Mouse (Mus musculus): ENCODE results near the gene Map4k4.

Map4k4 gene

DNA sequence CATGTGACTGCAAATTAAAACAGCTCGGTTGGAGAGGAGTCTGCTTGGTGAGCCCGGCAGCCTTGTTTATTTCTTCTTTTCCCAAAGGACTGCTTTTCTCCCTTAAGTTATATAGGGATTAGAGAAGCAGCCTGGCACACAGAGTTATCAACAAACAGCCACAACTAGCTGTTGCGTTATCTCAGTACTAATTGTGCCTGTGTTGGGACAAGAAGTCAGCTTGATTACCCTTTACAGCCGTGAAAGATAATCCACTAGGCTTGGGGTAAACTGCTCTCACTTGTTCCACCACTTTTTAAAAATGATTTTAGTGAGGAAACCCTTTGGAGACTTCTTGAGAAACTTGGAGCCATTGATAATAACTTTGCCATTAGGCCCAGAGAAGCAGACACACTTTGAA lies 36.9 kb downstream of the Map4k4 start:
- no peak for DNase-seq

DNA sequence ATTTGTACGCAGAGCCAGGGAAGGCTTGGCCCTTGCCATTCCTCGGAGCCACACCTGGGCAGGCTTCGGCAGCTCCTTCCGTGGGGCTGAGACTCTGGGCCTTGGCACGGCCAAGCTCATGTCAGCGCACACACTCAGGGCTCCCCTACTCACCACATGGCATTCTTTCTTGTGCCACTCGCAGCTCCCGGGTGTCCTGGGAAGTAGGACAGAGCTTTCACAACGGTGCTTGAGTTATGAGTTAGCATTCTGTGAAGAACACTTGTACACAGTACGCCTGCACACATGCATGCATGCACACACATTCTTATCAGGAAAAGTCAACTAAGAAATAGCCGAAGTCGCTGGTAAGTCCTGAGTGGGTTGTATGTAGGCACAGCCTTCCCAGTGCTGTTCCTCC lies 38.7 kb downstream of the Map4k4 start:
- DNase-seq, result no peak

DNA sequence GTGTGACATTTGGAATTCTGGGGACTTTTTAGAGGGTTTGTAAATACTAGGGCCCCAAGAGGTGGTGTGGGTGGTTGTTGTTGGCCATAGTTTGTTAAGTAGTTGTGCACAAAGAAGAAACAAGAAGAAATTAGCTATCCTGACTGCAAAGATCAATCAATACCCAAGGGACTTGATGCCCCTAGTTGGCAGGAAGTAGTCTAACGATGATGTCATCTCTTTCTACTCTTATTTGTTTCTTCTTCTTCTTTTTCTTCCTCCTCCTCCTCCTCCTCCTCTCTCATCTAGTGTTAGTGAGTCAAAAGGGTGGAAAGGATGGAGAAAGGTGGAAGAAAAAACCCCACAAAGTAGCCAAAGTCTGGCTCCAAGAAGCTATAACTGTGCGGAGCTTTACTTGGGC lies 39.6 kb downstream of the Map4k4 start:
- no peak for DNase-seq

DNA sequence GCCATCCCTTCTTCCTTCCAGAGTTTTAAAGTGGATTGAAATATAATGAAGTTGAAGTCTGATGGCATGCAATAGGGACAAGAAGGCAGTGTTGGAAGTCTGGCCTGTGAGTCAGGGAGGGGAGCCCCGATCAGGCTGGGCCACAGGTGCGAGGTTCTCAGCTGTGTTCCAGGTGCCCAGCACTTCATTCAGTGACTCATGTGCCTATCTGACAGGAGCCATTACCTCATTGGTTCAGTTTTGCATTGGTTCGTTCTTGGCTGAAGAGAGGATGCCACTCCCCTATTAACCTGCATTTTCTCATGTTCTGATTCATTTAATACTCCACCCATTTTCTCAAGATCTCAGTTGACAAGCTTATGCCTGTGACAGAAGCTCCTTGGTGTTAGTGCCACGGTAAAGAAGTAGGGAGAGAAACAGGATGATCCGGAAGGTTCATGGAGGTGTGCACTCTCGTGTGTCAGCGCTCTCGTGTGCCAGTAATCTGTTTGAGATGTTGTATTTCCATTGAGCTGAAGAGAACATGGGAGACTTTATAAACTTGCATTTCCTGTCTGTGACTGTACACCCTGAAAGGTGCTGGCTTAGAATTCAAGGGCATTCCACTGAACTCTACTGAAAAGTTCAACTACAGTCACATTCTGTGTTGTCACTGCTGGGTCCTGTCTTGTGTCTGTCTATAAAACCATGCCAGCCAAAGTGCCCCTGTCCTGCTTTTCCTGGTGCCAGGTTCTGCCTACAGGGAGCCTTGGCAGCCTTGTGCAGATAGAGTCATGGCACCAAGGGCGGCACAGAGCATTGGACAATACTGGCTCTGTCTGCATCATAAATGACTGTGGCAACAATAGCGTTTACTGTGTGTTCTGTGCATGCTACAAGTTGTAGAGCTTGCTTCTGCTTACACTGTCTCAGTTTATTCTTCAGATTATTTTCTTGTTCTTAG lies 40.8 kb downstream of the Map4k4 start:
- no peak for DNase-seq

DNA sequence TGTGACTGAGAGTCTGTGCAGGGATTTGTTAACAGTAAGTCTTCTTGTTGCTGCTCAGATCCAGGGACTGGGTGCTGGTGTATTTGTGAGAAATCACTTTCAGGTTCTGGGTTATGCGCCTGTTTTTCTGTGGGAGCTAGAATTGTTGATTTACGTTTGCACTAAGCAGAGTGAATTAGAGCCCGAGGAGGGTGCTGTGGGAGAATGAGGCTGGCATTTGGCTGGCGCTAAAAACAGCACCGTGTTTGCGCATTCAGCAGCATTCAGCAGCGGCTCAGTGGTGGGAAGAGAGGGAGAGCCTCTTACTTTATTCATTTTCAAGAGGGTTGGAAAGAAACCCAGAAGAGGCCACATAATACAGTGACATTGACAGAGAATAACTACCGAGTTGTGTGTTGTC lies 42.2 kb downstream of the Map4k4 start:
- DNase-seq, result no peak

DNA sequence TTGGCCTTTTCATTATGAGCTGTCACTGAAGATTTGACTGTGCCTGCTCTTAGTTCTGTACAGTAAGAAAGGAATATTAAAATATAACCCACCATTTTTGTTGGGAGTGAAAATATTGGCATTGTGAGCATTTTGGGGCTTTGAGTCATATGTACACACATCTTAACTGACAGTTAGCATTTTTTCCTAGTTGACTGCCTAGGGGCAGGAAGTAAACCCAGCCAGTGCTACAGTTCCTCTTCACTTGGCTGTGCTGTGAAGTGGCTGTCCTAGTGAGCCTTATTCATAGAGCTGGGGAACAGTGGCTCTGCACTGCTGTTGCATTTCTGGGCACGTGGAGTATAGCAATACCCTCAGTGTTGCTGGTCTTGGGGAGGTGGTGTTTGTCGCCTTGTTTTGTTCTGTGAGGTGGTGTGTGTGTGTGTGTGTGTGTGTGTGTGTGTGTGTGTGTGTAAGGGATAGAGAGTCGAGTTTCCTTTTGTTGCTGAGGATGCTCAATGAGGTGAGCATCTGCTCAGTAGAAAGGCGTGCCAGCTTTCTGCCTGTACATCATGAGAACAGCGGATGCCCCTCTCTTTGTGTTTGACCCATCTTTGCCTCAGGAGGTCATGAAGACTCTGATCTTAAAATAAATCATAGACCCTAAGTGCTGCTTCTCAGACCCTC lies 43.7 kb downstream of the Map4k4 start:
- no peak for DNase-seq

DNA sequence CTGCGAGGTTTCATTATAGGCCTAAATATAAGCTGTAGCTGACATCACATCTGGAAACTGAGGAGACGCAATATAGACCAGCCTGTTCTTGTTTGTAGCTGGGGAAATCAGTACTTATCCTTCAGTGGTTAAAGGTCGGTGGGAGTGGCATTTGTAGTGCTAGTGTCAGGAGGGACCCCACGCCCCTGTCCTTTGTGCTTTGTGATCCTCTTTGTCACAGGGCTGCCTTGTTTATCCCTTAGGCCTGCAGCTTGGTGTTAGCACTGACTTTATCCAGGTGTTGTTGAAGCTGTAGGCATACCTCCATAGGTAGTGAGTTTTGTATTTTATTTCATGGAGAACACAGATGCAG lies 44.2 kb downstream of the Map4k4 start:
- DNase-seq, result no peak

DNA sequence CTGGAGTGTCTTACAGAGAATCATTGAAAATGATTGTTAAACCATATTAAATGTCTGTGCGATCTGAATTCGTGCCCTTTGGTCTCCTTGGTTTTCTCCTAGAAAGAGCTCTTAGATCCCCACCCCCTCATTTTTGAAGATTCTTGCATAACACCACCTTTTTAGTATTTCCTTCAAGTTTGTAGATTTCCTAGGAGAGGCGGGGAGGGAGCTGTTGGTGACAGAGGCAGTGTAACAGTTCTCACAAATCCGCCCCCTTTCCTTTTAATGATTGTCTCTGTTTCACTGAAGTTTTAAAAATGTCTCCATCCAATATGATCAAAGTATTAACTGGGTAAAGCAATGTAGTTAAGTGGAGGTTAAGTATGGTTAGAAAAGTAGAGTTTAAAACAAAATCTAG lies 45.7 kb downstream of the Map4k4 start:
- DNase-seq, result no peak

DNA sequence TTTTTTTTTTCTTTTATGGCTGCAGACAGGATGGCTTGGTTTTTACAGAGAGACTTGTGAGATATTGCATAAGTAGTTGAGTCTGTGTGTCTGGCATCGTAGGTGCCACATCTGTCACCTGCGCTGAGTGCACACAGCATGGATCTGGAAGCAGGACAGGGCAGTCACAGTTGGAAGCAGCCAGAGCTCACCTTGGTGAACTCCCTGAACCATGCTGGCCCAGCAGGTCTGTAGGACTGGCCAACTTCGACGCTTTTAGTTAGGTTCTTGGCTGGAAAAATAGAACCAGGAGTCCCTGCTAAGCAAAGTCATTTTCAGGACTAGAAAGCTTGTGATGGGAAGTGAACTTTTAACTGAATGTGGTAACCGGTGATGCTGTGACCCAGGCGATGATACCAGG lies 46.5 kb downstream of the Map4k4 start:
- no peak for DNase-seq

DNA sequence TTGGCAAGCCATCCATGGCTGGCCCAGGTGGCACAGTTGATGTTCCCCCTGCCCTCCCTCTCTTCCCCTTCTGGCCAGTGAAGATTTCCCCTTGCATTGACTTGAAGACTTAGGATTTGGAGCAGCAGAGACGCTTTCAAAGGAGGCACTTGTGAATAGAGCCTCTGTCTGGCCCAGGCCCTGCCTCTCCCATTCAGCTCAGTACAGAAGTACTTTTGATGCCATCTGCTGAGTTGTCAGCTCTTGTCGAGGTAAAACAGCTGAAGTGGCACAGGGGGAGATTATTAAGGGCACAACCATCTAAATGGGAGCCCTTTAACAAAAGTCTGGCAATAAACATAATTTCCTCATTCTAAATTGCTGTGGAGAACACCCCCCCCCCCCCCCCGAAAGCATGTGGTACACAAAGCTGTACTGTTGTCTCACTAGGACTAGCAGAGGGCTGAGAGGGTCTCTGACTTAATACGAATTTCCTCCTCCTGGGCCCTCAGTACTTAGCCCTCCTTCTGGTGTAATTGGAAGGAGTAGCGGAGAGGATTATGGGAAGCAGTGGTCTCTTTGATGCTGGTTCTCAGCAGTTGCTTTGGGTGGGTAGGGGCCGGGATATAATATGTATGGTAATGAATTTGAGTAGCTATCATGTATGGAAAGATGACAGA lies 47.1 kb downstream of the Map4k4 start:
- no peak for DNase-seq

DNA sequence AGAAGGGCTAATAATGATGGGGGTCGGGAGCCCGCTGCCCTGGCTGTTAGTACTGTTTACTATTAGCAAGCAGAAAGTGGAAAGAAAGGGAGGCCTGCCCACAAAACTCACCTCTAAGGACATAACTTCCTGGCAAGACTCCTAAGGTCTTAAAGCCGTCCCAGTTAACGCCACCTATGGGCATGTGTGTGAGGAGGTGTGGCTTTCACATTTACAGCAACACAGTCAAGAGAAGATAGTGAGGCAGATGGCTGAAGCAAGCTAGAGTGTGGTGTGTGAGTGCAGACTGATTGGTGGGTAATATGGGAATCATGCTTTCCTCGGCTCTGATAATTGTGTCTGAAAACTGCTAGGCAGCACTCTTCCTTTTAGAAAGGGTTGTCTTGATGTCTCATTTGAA lies 48.5 kb downstream of the Map4k4 start:
- no peak for DNase-seq

DNA sequence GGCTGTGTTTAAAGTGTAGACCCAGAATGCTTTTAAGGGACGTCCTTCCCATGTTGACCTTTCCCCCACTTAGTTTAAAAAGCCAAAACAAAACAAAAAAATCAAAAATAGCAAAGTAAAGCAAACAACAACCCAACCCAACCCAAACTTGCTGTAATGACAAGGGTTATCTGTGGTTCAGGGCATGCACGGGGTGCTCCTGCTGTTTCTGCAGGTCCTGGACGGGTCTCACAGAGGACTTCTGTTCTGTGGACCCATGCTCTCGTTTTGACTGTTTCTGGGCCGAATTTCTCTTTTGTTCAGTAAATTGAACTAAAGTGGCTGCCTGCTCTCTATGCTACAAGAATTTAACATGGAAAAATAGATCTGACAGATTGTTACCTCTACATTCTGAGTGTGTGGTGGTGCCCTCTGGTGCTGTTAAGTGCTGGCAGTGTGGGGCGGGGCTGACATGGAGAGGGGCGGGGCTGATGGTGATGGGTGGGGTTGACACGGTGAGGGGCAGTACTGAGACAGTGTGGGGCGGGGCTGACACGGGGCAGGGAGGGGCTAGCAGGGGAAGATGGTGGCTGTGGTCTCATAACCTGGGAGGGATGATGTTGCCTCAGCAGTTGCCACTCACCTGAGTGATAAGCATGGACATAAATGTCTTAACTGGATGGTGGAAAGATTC lies 49.2 kb downstream of the Map4k4 start:
- DNase-seq, result peak in 1 of 2 experiments; percentile 61

DNA sequence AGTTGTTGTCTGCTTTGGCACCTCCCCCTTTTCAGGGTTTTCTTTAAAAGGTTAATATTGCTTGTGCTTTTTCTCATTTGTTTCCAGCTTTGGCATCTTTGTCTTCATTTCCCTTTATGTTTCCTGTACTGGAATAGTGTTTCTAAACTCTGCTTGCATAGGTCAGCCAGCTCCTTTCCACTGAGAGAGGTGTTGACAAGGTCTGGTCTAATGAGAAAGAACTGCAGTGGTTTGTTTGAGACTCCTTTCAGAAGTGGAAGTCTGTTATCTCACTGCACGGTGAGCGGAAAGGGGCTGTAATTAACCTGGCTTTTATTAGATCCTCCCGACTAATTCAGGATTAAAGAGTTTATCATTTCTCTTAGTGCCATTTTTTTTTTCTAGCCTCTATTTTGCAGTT lies 49.9 kb downstream of the Map4k4 start:
- DNase-seq, result no peak

DNA sequence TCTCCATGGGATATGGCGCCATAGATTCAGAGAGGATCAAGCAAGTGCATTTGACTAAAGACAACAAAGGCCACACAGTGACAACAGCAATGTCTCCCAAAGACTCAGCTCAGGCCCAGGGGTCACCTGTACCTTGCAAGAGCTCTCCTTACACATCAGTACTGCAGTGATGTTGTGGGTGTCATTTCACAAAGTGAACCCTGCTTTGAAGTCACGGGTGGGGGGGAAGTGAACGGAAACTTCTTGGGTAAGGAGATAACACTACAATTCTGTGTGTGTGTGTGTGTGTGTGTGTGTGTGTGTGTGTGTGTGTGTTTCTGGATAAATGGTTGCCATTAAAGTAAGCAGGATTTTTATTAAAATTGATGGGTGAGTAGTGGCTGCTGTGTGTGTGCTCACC lies 53.9 kb downstream of the Map4k4 start:
- DNase-seq, result no peak

DNA sequence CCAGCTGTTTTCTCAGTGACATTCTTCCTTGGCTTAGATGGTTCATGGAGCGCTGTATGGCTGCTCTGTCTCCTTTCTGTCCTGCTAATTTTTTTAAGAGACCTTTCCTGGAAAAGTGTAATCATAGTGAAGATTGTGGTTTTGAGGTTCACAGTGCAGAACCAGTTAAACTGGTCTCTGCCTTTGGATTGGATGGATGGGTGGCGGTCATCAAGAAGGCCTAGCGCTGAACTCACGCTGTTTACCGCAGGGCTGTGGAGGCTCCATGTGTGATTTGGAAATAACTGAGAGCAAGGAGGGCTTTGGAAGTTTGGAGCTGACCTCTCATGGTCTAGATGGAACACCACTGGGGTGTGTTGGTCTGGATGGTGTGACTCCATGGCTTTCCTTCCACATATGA lies 56.0 kb downstream of the Map4k4 start:
- no peak for DNase-seq

DNA sequence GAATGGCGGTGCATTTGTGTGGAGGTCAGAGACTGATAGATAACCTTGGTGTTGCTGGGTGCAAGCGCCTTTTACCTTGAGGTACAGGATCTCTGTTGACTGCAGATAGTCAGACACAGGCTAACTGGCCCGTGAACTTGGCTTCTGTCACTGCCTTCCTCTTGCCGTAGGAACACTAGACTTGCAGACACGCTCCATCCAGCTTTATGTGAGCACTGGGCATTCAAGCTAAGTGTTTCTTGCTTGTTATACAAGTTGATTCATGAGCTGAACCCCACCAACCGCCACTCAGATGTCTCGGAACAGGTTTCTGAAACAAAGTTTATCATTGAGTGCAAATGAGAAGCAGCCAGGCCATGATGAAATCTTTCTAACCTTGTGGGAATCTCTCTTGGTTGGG lies 57.3 kb downstream of the Map4k4 start:
- DNase-seq, result no peak

DNA sequence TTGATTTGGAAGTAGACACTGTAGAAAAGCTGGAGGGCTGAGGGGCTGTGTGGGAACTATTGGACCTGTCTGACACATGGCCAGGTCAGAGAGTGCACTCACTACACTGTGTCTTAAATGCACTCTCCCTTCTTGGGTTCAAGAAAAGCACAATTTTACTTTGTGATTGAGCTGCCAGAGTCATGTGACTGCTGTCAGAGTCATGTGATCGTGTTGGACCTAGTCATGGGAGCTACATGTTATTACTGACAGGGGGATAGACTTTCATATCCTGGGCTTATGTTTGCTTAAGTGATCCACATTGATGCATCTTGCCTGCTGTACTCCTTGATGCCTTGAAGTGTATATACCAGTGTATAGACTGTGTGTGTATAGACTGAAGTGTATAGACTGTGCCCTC lies 59.9 kb downstream of the Map4k4 start:
- DNase-seq, result no peak

DNA sequence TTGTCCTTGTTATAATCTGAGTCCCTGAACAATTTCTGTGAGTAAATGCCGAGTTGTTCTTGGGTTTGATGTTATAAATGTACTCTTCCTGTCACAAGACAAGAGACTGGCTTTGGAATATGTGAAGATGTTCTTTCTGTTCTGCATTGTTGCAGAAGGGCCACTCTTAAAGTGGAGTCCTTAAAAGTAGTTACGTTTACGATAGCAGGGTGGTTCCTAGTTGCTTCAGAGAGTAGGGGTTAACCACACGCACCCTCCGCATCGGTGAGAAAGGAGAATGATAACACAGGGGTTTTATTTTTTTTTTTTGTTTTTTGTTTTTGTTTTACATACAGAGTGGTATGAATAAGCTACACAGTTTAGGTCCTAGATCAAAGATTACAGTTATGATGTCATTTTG lies 60.4 kb downstream of the Map4k4 start:
- no peak for DNase-seq

DNA sequence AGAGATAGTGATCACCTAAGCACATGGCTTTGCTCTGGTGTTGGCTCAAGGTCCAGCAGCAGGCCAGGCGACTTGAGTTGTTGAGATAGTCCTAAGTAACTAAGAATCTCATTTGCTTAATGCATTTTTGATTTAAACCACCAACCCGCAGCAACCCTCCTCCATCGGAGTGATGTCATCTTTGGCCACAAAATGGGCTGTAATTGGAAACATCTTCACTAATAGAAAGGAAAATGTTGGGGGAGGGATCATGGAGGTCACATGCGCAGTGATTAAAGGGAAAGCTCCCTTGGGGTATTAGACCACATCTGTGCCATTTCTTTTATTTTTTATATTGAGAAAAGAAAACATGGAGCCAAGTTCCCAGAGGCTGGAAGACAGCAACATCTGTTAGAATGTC lies 61.6 kb downstream of the Map4k4 start:
- no peak for DNase-seq

DNA sequence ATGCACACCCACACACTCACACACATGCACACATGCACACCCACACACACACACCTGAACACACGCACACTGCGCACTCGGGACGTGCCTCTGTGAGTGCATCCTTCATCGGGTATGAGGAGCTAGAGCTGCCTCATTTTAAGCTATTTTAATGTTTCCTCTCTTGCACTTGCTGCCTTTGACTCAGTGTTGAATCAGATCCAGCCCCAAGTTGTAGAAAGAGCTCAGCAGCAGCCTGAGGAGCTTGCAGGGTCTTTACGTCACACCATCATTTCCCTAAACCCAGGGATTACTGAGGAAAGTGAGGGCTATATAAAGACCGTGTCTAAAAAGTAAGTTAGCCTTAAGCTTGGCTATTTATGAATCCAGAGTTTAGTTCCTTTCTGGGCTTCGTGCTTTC lies 62.1 kb downstream of the Map4k4 start:
- no peak for DNase-seq

DNA sequence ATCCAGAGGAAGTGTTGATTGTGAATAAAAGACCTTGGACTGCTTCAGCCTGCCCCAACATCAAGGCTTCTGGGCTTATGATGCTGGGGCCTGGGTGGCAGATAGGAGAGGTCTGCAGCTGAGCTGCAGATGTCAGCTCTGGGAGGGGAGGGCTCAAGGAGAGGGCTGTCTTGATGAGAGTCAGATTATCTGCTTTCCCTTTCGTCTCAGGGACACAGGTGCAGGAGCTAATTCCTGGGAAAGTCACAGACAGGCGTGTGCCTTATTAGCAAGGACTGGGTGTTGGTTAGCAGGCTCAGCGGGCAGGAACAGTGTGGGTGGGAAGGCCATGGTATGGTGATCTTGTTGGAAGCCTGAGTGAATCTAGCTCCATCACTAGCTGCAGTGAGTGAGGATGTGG lies 63.1 kb downstream of the Map4k4 start:
- DNase-seq, result no peak

DNA sequence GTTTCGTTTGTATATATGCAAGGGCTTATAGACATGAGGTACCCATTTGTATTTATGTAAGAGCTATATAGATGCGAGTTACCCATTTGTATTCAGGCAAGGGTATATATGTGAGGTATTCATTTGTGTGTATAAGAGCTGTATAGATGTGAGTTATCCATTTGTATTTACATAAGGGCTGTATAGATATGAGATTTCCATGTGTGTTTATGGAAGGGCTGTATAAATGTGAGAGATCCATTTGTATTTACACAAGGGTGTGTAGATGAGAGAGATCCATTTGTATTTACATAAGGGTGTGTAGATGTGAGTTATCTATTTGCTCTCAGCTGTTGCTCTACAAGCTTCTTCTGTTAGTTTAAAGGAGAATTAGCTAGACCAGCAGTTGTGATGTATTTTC lies 63.7 kb downstream of the Map4k4 start:
- DNase-seq, result no peak

DNA sequence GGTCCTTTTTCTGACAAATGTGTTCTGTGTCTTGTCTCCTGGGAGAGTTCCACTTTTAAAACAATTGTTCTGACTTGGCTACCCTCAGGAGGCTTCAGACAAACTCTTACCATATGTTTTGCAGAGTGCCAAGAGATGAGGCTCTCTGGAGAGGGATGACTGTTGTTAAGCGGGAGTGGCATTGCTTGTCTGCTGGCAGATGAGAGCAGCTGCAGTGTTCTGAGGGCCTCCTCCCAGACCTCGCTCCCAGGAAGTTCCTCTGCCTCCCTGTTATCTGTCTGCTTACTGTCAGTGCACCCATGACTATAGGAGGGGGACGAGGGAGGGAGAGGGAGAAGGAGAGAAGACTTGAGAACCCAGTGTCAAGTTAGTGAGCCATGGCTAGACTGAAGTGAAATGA lies 64.7 kb downstream of the Map4k4 start:
- DNase-seq, result no peak

DNA sequence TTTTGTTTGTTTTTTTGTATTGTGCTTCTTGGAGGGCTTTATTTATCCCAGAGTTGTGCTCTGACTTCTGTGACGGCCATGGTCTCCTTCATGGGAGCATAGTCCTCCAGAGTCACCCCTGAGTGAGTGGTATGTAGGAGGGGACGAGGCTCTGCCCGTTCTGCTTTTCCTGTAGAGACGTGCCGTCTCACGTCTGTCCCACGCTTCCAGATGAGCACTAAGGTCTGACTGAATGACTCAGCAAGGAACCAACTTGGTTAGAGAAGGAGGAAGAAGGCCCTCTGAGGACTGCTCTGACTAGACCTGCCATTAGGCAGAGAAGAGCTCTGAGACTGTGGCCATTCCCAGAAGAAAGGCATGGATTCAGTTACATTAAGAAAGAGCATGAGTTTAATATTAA lies 68.3 kb downstream of the Map4k4 start:
- no peak for DNase-seq
